Mouse (Mus musculus) neural tube, embryonic 14.5 days (tissue): ENCODE measurements at regions not wholly inside any gene's neighbourhood (a gene's known extent, or its start where the extent isn't known, plus 50 kb on each side); places are given as distances from the start of the nearest gene placed in this dataset.

ENCODE experiments used
- ATAC-seq: fragments of 200-750 bp; cut with Nextera tagmentation; 2 replicates; pipeline ENCODE4 v1.8.0; 2017; ENCODE audit warnings: low read depth, mild to moderate bottlenecking, moderate TSS enrichment, moderate library complexity
- H3K27ac ChIP-seq: fragments of 300-500 bp; sonication (generic); 2 replicates; pipeline ENCODE4 v1.5.1; 2014; ENCODE audit warnings: low read depth, mild to moderate bottlenecking, control low read depth, low read length, moderate library complexity, mixed read lengths
- H3K27me3 ChIP-seq: fragments of 300-500 bp; sonication (generic); 2 replicates; pipeline ENCODE4 v1.6.1; 2014; ENCODE audit warnings: low read length; ENCODE audit not compliant: control insufficient read depth, insufficient read depth
- H3K36me3 ChIP-seq: fragments of 300-500 bp; sonication (generic); 2 replicates; pipeline ENCODE4 v1.6.1; 2014; ENCODE audit warnings: low read length, mixed read lengths; ENCODE audit not compliant: control insufficient read depth, insufficient read depth
- H3K4me1 ChIP-seq: fragments of 300-500 bp; sonication (generic); 2 replicates; pipeline ENCODE4 v1.6.1; 2014; ENCODE audit warnings: low read length; ENCODE audit not compliant: control insufficient read depth, insufficient read depth
- H3K4me2 ChIP-seq: fragments of 300-500 bp; sonication (generic); 2 replicates; pipeline ENCODE4 v1.6.1; 2014; ENCODE audit warnings: mild to moderate bottlenecking, low read depth, low read length, control low read depth
- H3K4me3 ChIP-seq: fragments of 300-500 bp; sonication (generic); 2 replicates; pipeline ENCODE4 v1.5.1; 2014; ENCODE audit warnings: low read depth, low read length, control low read depth, mixed read lengths
- H3K9ac ChIP-seq: fragments of 300-500 bp; sonication (generic); replicated peaks from 2 replicates; pipeline ENCODE4 v1.6.1; 2014; ENCODE audit warnings: low read depth, mild to moderate bottlenecking, control low read depth, low read length, mixed read lengths
- H3K9me3 ChIP-seq: fragments of 300-500 bp; sonication (generic); 2 replicates; pipeline ENCODE4 v1.6.1; 2016; ENCODE audit warnings: low read length; ENCODE audit not compliant: control insufficient read depth
- WGBS: fragments of 180-500 bp; shearing (Covaris S2); extraction: QIAGEN DNeasy Blood & Tissue Kit; methylation state at CpG from one replicate; pipeline ENCODE4 v1.1.7; 2014; 5-methylcytosine and 5-hydroxymethylcytosine counted together

- Histone ChIP-seq H3K4me1 (peaks cover 4% of the 10 kb centered on the region; the same call in 1 of the 2 replicates), H3K4me2 (peak overlapping the region; percentile 43), H3K9me3 (no peaks in the 10 kb centered on the region), H3K36me3 (no peaks in the 10 kb centered on the region), H3K27me3 (no peaks in the 10 kb centered on the region), H3K9ac (no peak overlapping the region), H3K27ac (no peak overlapping the region; the same call in 1 of the 2 replicates), H3K4me3 (no peak overlapping the region; the same call in 1 of the 2 replicates)
- 3% methylated on average over 14 of the region's 14 CpGs for WGBS
- peak; percentile 96 for ATAC-seq
These were observed 99.0 kb upstream of the Slc25a26 start for GRCm38 (mm10) chr6:94401061-94401591.

- WGBS = 4% methylated on average over 13 of the region's 13 CpGs
- H3K9me3 ChIP-seq = no peaks in the 10 kb centered on the region
- peaks cover 4% of the 10 kb centered on the region; the same call in 1 of the 2 replicates for H3K4me1 ChIP-seq
- H3K4me2 ChIP-seq = peak overlapping the region; percentile 43
- H3K9ac ChIP-seq = no peak overlapping the region
- H3K4me3 ChIP-seq = no peak overlapping the region; the same call in 1 of the 2 replicates
- peak; percentile 77 for ATAC-seq
- H3K27me3 ChIP-seq = no peaks in the 10 kb centered on the region
- H3K36me3 ChIP-seq = no peaks in the 10 kb centered on the region
- peak overlapping the region; percentile 62; the same call in 1 of the 2 replicates for H3K27ac ChIP-seq
These were observed 99.6 kb upstream of the Slc25a26 start for GRCm38 (mm10) chr6:94400471-94401051.

- H3K4me1 ChIP-seq = no peaks in the 10 kb centered on the region
- H3K9me3 ChIP-seq = no peaks in the 10 kb centered on the region
- H3K27ac ChIP-seq = no peak overlapping the region
- H3K27me3 ChIP-seq = no peaks in the 10 kb centered on the region
- H3K9ac ChIP-seq = no peak overlapping the region
- 58% methylated on average over 5 of the region's 5 CpGs for WGBS
- no peak for ATAC-seq
- no peak overlapping the region for H3K4me3 ChIP-seq
- H3K4me2 ChIP-seq = no peak overlapping the region
- no peaks in the 10 kb centered on the region for H3K36me3 ChIP-seq
These were observed 107.4 kb upstream of the Magi1 start for GRCm38 (mm10) chr6:94391134-94391533.

GRCm38 (mm10) chr6:94390403-94390802 lies 106.7 kb upstream of the Magi1 start:
- Histone ChIP-seq H3K27me3 (no peaks in the 10 kb centered on the region), H3K4me1 (no peaks in the 10 kb centered on the region), H3K4me2 (no peak overlapping the region), H3K9ac (no peak overlapping the region), H3K4me3 (no peak overlapping the region), H3K27ac (no peak overlapping the region), H3K9me3 (no peaks in the 10 kb centered on the region), H3K36me3 (no peaks in the 10 kb centered on the region)
- no peak for ATAC-seq
- 87% methylated on average over 2 of the region's 2 CpGs for WGBS

- Histone ChIP-seq H3K9me3 (no peaks in the 10 kb centered on the region), H3K4me2 (no peak overlapping the region), H3K4me1 (no peaks in the 10 kb centered on the region), H3K4me3 (no peak overlapping the region), H3K27me3 (no peaks in the 10 kb centered on the region), H3K27ac (no peak overlapping the region), H3K9ac (no peak overlapping the region), H3K36me3 (no peaks in the 10 kb centered on the region)
- WGBS = 78% methylated on average over 9 of the region's 9 CpGs
- no peak for ATAC-seq
These were observed 106.0 kb upstream of the Magi1 start for GRCm38 (mm10) chr6:94389716-94390115.

GRCm38 (mm10) chr6:94387648-94388047 lies 103.9 kb upstream of the Magi1 start:
- H3K4me1 ChIP-seq = no peaks in the 10 kb centered on the region
- ATAC-seq = no peak
- no peaks in the 10 kb centered on the region for H3K27me3 ChIP-seq
- no peak overlapping the region for H3K27ac ChIP-seq
- no peak overlapping the region for H3K9ac ChIP-seq
- 71% methylated on average over 2 of the region's 2 CpGs for WGBS
- no peaks in the 10 kb centered on the region for H3K36me3 ChIP-seq
- no peak overlapping the region for H3K4me3 ChIP-seq
- H3K4me2 ChIP-seq = no peak overlapping the region
- no peaks in the 10 kb centered on the region for H3K9me3 ChIP-seq

- Histone ChIP-seq H3K36me3 (no peaks in the 10 kb centered on the region), H3K27me3 (no peaks in the 10 kb centered on the region), H3K9ac (no peak overlapping the region), H3K4me1 (no peaks in the 10 kb centered on the region), H3K4me2 (no peak overlapping the region), H3K9me3 (no peaks in the 10 kb centered on the region), H3K4me3 (no peak overlapping the region), H3K27ac (no peak overlapping the region)
- no peak for ATAC-seq
- WGBS = 96% methylated on average over 2 of the region's 2 CpGs
These were observed 101.8 kb upstream of the Magi1 start for GRCm38 (mm10) chr6:94385531-94385930.

- H3K4me1 ChIP-seq = no peaks in the 10 kb centered on the region
- H3K9me3 ChIP-seq = no peaks in the 10 kb centered on the region
- H3K4me3 ChIP-seq = no peak overlapping the region
- no peak overlapping the region for H3K9ac ChIP-seq
- no peak overlapping the region for H3K4me2 ChIP-seq
- H3K27me3 ChIP-seq = no peaks in the 10 kb centered on the region
- WGBS = 88% methylated on average over 2 of the region's 2 CpGs
- H3K36me3 ChIP-seq = no peaks in the 10 kb centered on the region
- no peak overlapping the region for H3K27ac ChIP-seq
- ATAC-seq = no peak
These were observed 86.3 kb upstream of the Magi1 start for GRCm38 (mm10) chr6:94369991-94370390.

- no peaks in the 10 kb centered on the region for H3K27me3 ChIP-seq
- no peak overlapping the region for H3K9ac ChIP-seq
- no peak for ATAC-seq
- no peak overlapping the region for H3K27ac ChIP-seq
- H3K4me3 ChIP-seq = no peak overlapping the region
- no peaks in the 10 kb centered on the region for H3K4me1 ChIP-seq
- H3K36me3 ChIP-seq = no peaks in the 10 kb centered on the region
- H3K4me2 ChIP-seq = no peak overlapping the region
- 89% methylated on average over 6 of the region's 6 CpGs for WGBS
- no peaks in the 10 kb centered on the region for H3K9me3 ChIP-seq
These were observed 80.2 kb upstream of the Magi1 start for GRCm38 (mm10) chr6:94363951-94364350.
